Mouse (Mus musculus): ENCODE results near the gene Ptprm.

DNA sequence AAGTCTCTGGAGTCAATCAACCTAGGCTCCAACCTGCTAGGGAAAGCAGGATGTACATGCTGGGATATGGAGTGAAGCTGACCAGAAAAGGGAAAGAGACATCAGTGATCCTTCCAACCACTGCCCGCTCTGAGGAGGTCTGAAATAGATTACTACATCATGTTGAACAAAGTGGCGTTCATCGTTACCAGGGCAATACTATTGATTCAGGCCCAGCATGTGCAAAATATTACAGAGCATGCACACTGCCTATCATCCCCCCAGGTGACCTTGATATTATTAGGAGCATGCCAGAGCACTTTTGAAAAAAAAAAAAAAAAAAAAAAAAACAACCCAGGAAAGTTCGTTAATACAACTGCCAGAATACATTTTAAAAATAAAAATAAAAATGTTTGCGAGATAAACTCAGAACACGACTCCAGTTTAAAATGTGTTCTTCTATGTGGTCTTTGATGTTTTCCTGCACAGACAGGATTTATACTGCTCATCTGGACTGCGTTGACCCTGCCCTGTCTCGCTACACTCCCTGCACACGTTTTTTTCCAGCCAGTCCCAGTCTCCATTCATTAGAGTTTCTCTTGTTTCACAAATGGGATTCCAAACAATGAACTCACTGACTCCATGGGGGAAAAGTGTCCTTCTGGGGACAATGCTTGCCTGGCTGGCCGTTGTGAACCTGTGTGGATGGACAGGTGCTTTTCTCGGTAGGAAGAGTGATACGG is 111.3 kb downstream of the Ptprm start:
- no peak for TF ChIP-seq CTCF (IDR thresholded peaks at IDR 0.05; ENCODE audit: control insufficient read depth, insufficient read depth, insufficient replicate concordance, low read depth, low read length)
- TF ChIP-seq POLR2A (IDR thresholded peaks at IDR 0.05; ENCODE audit: control insufficient read depth, low read depth, low read length): no peak
